ENCODE assay signal across 8 mouse cellular contexts in the genomic region with DNA sequence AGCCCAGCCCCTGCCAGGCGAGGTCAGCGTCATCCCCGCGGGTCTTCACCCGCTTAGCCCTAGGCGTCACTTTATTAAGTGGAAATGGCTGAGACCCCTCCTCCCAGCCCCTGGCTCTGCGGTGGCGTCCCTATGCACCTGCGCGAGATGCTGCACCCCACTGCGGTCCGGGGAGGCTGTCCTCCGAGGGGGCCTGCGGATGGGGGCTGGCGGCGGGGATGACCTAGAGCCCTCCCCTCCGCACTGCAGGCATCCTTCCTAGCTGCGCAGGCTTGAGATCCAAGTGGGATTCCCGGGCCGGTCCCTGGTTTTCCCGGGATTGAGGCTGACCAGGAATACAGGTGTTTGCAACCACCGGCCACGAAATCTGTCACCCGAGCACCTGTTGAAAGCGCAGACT. TPM values are rescaled to one million over a fixed set of nuclear protein-coding genes. Genes with fewer than 3 reads are reported as not detected.
DNase-seq lines count a peak whose midpoint lies in the region; ATAC-seq and TF ChIP-seq lines count a peak whose summit lies in the region.

No protein-coding gene starts in this region.

- TF ChIP-seq POLR2A in myocyte (IDR thresholded peaks at IDR 0.05; ENCODE audit: insufficient read length, low read depth) = no peak

- H3K9me3 ChIP-seq in lung, postnatal 0 days (ENCODE audit: low read length) = no peaks in the 10 kb centered on the region
- H3K9me3 ChIP-seq in limb, embryonic 12.5 days = no peaks in the 10 kb centered on the region

- H3K4me1 ChIP-seq in lung, postnatal 0 days (ENCODE audit: insufficient read depth, low read depth, low read length) = peaks cover 5% of the 10 kb centered on the region; the same call in 1 of the 2 replicates
- H3K4me1 ChIP-seq in limb, embryonic 12.5 days (replicated peaks) = peaks cover 19% of the 10 kb centered on the region

- H3K9ac ChIP-seq in lung, postnatal 0 days (replicated peaks; ENCODE audit: low read depth) = peak overlapping the region; percentile 63
- H3K9ac ChIP-seq in limb, embryonic 12.5 days (replicated peaks) = peak overlapping the region; percentile 73

- peak overlapping the region; percentile 99 for H3K4me2 ChIP-seq in lung, postnatal 0 days (replicated peaks; ENCODE audit: low read depth, low read length)
- H3K4me2 ChIP-seq in limb, embryonic 12.5 days = peak overlapping the region; percentile 99
- H3K4me2 ChIP-seq in myocyte (ENCODE audit: low read depth) = peak overlapping the region; percentile 82

- WGBS in lung, postnatal 0 days = 2% methylated on average over 25 of the region's 25 CpGs
- under 1% methylated on average over 25 of the region's 25 CpGs for WGBS in limb, embryonic 12.5 days

- H3K79me2 ChIP-seq in myocyte (ENCODE audit: control insufficient read depth, insufficient read depth) = peaks cover 9% of the 10 kb centered on the region

- DNase-seq in frontal cortex, postnatal 14 days (ENCODE audit: low spot score in 2 of 2) = no peak
- DNase-seq in lung, postnatal 0 days (ENCODE audit: low spot score) = peak; percentile 27
- no peak for DNase-seq in lung, adult 18-20 months
- DNase-seq in cerebellum, adult 11-12 months = no peak

- ATAC-seq in frontal cortex, adult (ENCODE audit: low TSS enrichment) = peak; percentile 33
- ATAC-seq in lung, postnatal 0 days = no peak; the same call in 1 of the 2 replicates
- peak; percentile 32; the same call in 1 of the 2 replicates for ATAC-seq in erythroid progenitor cell, adult 5-6 weeks (replicated peaks; ENCODE audit: low FRiP score, poor library complexity, severe bottlenecking)
- ATAC-seq in limb, embryonic 12.5 days (ENCODE audit: insufficient number of reproducible peaks, insufficient read depth, low FRiP score, low TSS enrichment, low read depth) = no peak; the same call in 1 of the 2 replicates

- no peak overlapping the region for H3K27ac ChIP-seq in lung, postnatal 0 days (ENCODE audit: low read length)
- no peak overlapping the region for H3K27ac ChIP-seq in limb, embryonic 12.5 days

- no peak for TF ChIP-seq EP300 in lung, postnatal 0 days (IDR thresholded peaks at IDR 0.05)

- H3K27me3 ChIP-seq in lung, postnatal 0 days (replicated peaks; ENCODE audit: insufficient read depth, low read length) = no peaks in the 10 kb centered on the region
- H3K27me3 ChIP-seq in limb, embryonic 12.5 days = 0 out of 2 replicates have a peak, but pooled peaks cover 2% of the 10 kb centered on the region
- no peaks in the 10 kb centered on the region for H3K27me3 ChIP-seq in myocyte (ENCODE audit: control insufficient read depth, insufficient read depth, insufficient read length)

- peak overlapping the region; percentile 63 for H3ac ChIP-seq in myocyte (ENCODE audit: control insufficient read depth, insufficient read length)

- H3K4me3 ChIP-seq in lung, postnatal 0 days (ENCODE audit: low read depth, low read length) = peak overlapping the region; percentile 72
- H3K4me3 ChIP-seq in limb, embryonic 12.5 days (replicated peaks) = peak overlapping the region; percentile 72
- peak overlapping the region; percentile 59 for H3K4me3 ChIP-seq in myocyte

- TF ChIP-seq CTCF in lung, postnatal 0 days (IDR thresholded peaks at IDR 0.05) = no peak

- H3K36me3 ChIP-seq in lung, postnatal 0 days (ENCODE audit: insufficient read depth, low read length) = 0 out of 2 replicates have a peak, but pooled peaks cover 6% of the 10 kb centered on the region
- H3K36me3 ChIP-seq in limb, embryonic 12.5 days = peaks cover 24% of the 10 kb centered on the region
- no peaks in the 10 kb centered on the region for H3K36me3 ChIP-seq in myocyte (ENCODE audit: control insufficient read depth, insufficient read depth)

TF ChIP-seq in myocyte, 11 proteins besides CTCF, POLR2A, EP300 and RAD21:
- no peak for TF ChIP-seq SRF (IDR thresholded peaks at IDR 0.05; ENCODE audit: control insufficient read depth, insufficient read length, low read depth)
- no peak for TF ChIP-seq E2F4 (IDR thresholded peaks at IDR 0.05; ENCODE audit: insufficient read depth)
- TF ChIP-seq TCF12 (IDR thresholded peaks at IDR 0.05; ENCODE audit: insufficient read depth, poor library complexity, severe bottlenecking) = no peak
- no peak for TF ChIP-seq USF1 (IDR thresholded peaks at IDR 0.05; ENCODE audit: low read depth)
- TF ChIP-seq MYOG (IDR thresholded peaks at IDR 0.05; ENCODE audit: control insufficient read depth in 1 of 3, insufficient read depth in 1 of 3, insufficient read length in 2 of 3, low read depth in 2 of 3) = no peak
- TF ChIP-seq MAX (IDR thresholded peaks at IDR 0.05; ENCODE audit: low read depth) = no peak
- TF ChIP-seq MYOD1 (IDR thresholded peaks at IDR 0.05; ENCODE audit: control insufficient read depth in 1 of 3, insufficient read length in 2 of 3, low read depth in 2 of 3) = no peak
- no peak for TF ChIP-seq REST (IDR thresholded peaks at IDR 0.05; ENCODE audit: insufficient read depth, insufficient read length)
- no peak for TF ChIP-seq POLR2AphosphoS2 (IDR thresholded peaks at IDR 0.05; ENCODE audit: insufficient read length, low read depth)
- TF ChIP-seq CEBPB (IDR thresholded peaks at IDR 0.05; ENCODE audit: insufficient read depth, poor library complexity, severe bottlenecking) = no peak
- TF ChIP-seq TCF3 (IDR thresholded peaks at IDR 0.05; ENCODE audit: insufficient read length, low read depth) = no peak

RNA-seq across cellular contexts. Expression of a gene that starts 0.4 kb away (rescaled TPM):
- 6.1 and 6.7 TPM in 2 replicates for polyA plus RNA-seq in lung, postnatal 0 days (2015; fragmentation: Nextera tagmentation; extraction: Ambion mirVana)
- total RNA-seq in erythroid progenitor cell, adult 5-6 weeks (2015; ENCODE audit: low replicate concordance) = 3.8 TPM in 1 of 2 replicates, not detected in the other
- total RNA-seq in erythroid progenitor cell, adult 5-6 weeks (2017; ENCODE audit: low replicate concordance) = not detected in 2 replicates
- 1.9 and 2.2 TPM in 2 replicates for polyA plus RNA-seq in limb, embryonic 12.5 days (2016; fragmentation: Nextera tagmentation; extraction: Ambion mirVana)
- polyA plus RNA-seq in myocyte (2012; fragmentation: generic; extraction: Trizol) = 2.1 TPM

RNA-seq across cellular contexts. Expression of a gene that starts 0.6 kb away (rescaled TPM):
- polyA plus RNA-seq in lung, postnatal 0 days (2015; fragmentation: Nextera tagmentation; extraction: Ambion mirVana) = 20.5 and 24.6 TPM in 2 replicates
- 5.0 and 9.0 TPM in 2 replicates for total RNA-seq in erythroid progenitor cell, adult 5-6 weeks (2015; ENCODE audit: low replicate concordance)
- total RNA-seq in erythroid progenitor cell, adult 5-6 weeks (2017; ENCODE audit: low replicate concordance) = 1.5 and 2.9 TPM in 2 replicates
- 34.7 and 35.2 TPM in 2 replicates for polyA plus RNA-seq in limb, embryonic 12.5 days (2016; fragmentation: Nextera tagmentation; extraction: Ambion mirVana)
- polyA plus RNA-seq in myocyte (2012; fragmentation: generic; extraction: Trizol) = 8.5 TPM

Comparison
In these comparisons a context has a peak if more than half of its experiments do, and no peak if none do; other contexts are left out.
1. ATAC-seq: peak in frontal cortex, adult (single experiment) and erythroid progenitor cell, adult 5-6 weeks (single experiment); none in lung, postnatal 0 days (single experiment) and limb, embryonic 12.5 days (single experiment).
2. Peak in every context shown above with its lines, with median percentiles within 50 percentile points of each other: H3K4me2 ChIP-seq and H3K4me3 ChIP-seq.